Mouse (Mus musculus) megakaryocyte, embryonic 14.5 days (primary cell): ENCODE measurements around the gene Rita1.

ENCODE experiments used
- FLI1 ChIP-seq: IDR thresholded peaks from 2 replicates; pipeline ENCODE4 v1.6.1; 2012; ENCODE audit warnings: low read length, inconsistent platforms, mixed read lengths
- GATA1 ChIP-seq: IDR thresholded peaks from 3 replicates; pipeline ENCODE4 v1.6.1; 2012; ENCODE audit warnings: mixed read lengths, low read length, inconsistent platforms, borderline replicate concordance

- no peak for TF ChIP-seq GATA1
- TF ChIP-seq FLI1 = no peak
Observed at GRCm38 (mm10) chr5:120568336-120568768, 44.0 kb downstream of the Rita1 start.
